ENCODE assay signal across 28 mouse cellular contexts in genomic region chr2:58146572-58146971, GRCm38 (mm10). TPM values are rescaled to one million over a fixed set of nuclear protein-coding genes. Genes with fewer than 3 reads are reported as not detected.
"Had no signal": no experiment of that assay in that cellular context is flagged by ENCODE, and none has a peak within 500 bp of the region (broad histone marks: within the 10 kb centered on the region; RNA-seq: fewer than 3 reads in every experiment).

No protein-coding gene starts in this region.

- H3K4me1 ChIP-seq: heart, embryonic 13.5 days; heart, embryonic 15.5 days; hindbrain, embryonic 13.5 days; hindbrain, embryonic 15.5 days; intestine, embryonic 15.5 days; limb, embryonic 13.5 days; liver, embryonic 13.5 days; liver, embryonic 15.5 days had no signal

- DNase-seq: gastrocnemius, postnatal 14 days; gastrocnemius, postnatal 36 days; heart, adult 11 months; heart, adult 2 months; heart, postnatal 14 days; heart, postnatal 36 days; kidney, adult 18-20 months; kidney, adult 8-10 months; kidney, postnatal 10 days; kidney, postnatal 25 days; kidney, postnatal 4 days; liver; liver, embryonic 13.5 days had no signal

- H3K4me3 ChIP-seq: heart, adult 2 months; heart, embryonic 13.5 days; heart, embryonic 15.5 days; hindbrain, embryonic 13.5 days; hindbrain, embryonic 15.5 days; intestine, embryonic 15.5 days; layer of hippocampus, adult 2 months; left cerebral cortex, adult 2 months; limb, embryonic 13.5 days; liver, embryonic 13.5 days; liver, embryonic 15.5 days had no signal

- H3K9me3 ChIP-seq: heart, embryonic 13.5 days; heart, embryonic 15.5 days; hindbrain, embryonic 15.5 days; intestine, embryonic 15.5 days; limb, embryonic 13.5 days; liver, embryonic 13.5 days; liver, embryonic 15.5 days had no signal

- H3K27ac ChIP-seq: heart, adult 2 months; heart, embryonic 13.5 days; heart, embryonic 15.5 days; hindbrain, embryonic 13.5 days; hindbrain, embryonic 15.5 days; intestine, embryonic 15.5 days; layer of hippocampus, adult 2 months; left cerebral cortex, adult 2 months; limb, embryonic 13.5 days; liver, embryonic 13.5 days; liver, embryonic 15.5 days had no signal

- H3K4me2 ChIP-seq: heart, embryonic 11.5 days; heart, embryonic 13.5 days; heart, embryonic 15.5 days; hindbrain, embryonic 13.5 days; hindbrain, embryonic 15.5 days; intestine, embryonic 15.5 days; limb, embryonic 13.5 days; liver, embryonic 11.5 days; liver, embryonic 13.5 days; liver, embryonic 15.5 days had no signal

- H3K9ac ChIP-seq: heart, embryonic 13.5 days; heart, embryonic 15.5 days; hindbrain, embryonic 13.5 days; hindbrain, embryonic 15.5 days; intestine, embryonic 15.5 days; limb, embryonic 13.5 days; liver, embryonic 13.5 days; liver, embryonic 15.5 days had no signal

- H3K36me3 ChIP-seq: heart, embryonic 13.5 days; heart, embryonic 15.5 days; hindbrain, embryonic 13.5 days; hindbrain, embryonic 15.5 days; intestine, embryonic 15.5 days; limb, embryonic 13.5 days; liver, embryonic 13.5 days; liver, embryonic 15.5 days had no signal

- H3K27me3 ChIP-seq: heart, embryonic 13.5 days; heart, embryonic 15.5 days; hindbrain, embryonic 13.5 days; hindbrain, embryonic 15.5 days; intestine, embryonic 15.5 days; limb, embryonic 13.5 days; liver, embryonic 13.5 days; liver, embryonic 15.5 days had no signal

- ATAC-seq: inflammation-experienced regulatory T-cells, adult 6 months; intestine, embryonic 15.5 days; intestine, postnatal 0 days had no signal

RNA-seq across cellular contexts. Expression of gene Cytip, which starts 48.8 kb away (rescaled TPM):
- total RNA-seq: layer of hippocampus, postnatal 25 days; left cerebral cortex, postnatal 36 days had no signal
